Mouse (Mus musculus) bone marrow, adult 2 months (tissue): Measurements from ENCODE around the gene Npsr1.

Experiments
- CTCF ChIP-seq: fragments of 200-500 bp; IDR thresholded peaks from 2 replicates; pipeline ENCODE4 v1.5.1; 2011; ENCODE audit warnings: low read length, control low read depth; ENCODE audit not compliant: control insufficient read depth, insufficient read depth
- POLR2A ChIP-seq: fragments of 200-500 bp; IDR thresholded peaks from 2 replicates; pipeline ENCODE4 v1.6.1; 2011; ENCODE audit warnings: low read depth, mild to moderate bottlenecking, control low read depth, low read length, borderline replicate concordance; ENCODE audit not compliant: control insufficient read depth

- TF ChIP-seq CTCF = no peak
- TF ChIP-seq POLR2A = no peak
These were observed 186.7 kb downstream of the Npsr1 start for GRCm38 (mm10) chr9:24284239-24285084.
